Mouse (Mus musculus) layer of hippocampus, adult 18-20 months (tissue): Measurements from ENCODE around the gene Klhdc2. TPM values are rescaled to one million over a fixed set of nuclear protein-coding genes. Genes with fewer than 3 reads are reported as not detected.
A peak's percentile ranks its signal among the peaks of the same experiment; 100 is the strongest.

Experiments used
- DNase-seq, 2 experiments: peaks; one replicate each; pipeline ENCODE4 v3.0.0; 2022; ENCODE audit warnings: low spot score in 2 of 2
- long read RNA-seq: library from polyadenylated mRNA; stranded (forward); transcript quantifications from one replicate; pipeline ENCODE4 v2.0.0, GENCODE M21; 2021
- total RNA-seq, 2 experiments: library from RNA; stranded (reverse); gene quantifications; 2 replicates each; pipeline ENCODE4 v1.2.3; 2021

The Klhdc2 gene
- 100 to 1,000 TPM; 120 to 125 TPM for total RNA-seq
- long read RNA-seq, transcript Klhdc2-201 (13 exons, 1,905 nt): major isoform, 253 of 277 reads
- long read RNA-seq, partial matches to known transcripts: 8 of 277 reads
- long read RNA-seq, other reads (novel, unspliced or antisense): 16 of 277 reads

DNA sequence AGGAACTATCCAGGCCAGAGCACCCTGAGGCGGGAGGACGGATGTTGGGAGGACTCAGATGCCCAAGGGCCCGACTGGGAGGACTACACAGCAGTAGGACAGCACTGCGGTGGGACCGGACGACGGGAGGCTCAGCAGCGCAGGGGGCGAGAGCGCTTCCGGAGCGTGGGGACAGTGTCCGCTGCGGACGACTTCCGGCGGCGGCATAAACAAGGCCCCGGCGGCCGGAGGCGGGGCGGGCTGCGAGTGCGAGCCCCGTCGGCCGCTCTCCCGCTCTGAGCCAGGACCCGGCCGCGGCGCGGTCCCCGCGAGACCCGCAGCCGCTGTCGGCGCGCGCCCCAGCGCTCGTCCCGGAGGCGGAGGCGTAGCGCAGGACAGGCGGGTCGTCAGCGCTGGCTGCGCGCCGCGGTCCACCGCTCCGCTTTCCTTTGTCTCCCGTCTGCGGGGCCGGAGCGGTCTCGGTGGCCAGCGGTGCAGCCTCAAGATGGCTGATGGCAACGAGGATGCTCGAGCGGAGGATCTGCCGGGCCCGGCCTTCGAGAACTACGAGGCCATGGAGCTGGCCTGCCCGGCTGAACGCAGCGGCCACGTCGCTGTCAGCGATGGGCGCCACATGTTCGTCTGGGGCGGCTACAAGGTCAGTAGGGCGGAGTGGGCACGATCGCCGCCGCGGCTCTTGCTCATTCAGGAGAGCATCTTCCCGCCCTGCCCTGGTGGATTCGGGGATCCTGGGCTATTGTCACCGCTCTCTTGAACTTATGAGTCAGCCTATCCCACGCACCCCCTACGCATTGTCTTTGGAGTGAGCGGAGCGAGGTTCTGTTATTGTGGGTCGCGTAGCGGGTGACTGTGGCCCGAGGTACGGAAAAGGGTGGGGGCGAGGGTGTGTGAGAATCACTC is at the start of gene Klhdc2:
TSS of gene Klhdc2 (plus strand) at position 171 of the 900 bp plus-strand sequence.
- DNase-seq: peak; percentile 84 to 88

GRCm38 (mm10) chr12:69249766-69250165 is 46.7 kb upstream of the Klhdc2 start:
- DNase-seq: no peak

- no peak for DNase-seq
These were observed 45.7 kb upstream of the Klhdc2 start for GRCm38 (mm10) chr12:69250756-69251155.

DNA sequence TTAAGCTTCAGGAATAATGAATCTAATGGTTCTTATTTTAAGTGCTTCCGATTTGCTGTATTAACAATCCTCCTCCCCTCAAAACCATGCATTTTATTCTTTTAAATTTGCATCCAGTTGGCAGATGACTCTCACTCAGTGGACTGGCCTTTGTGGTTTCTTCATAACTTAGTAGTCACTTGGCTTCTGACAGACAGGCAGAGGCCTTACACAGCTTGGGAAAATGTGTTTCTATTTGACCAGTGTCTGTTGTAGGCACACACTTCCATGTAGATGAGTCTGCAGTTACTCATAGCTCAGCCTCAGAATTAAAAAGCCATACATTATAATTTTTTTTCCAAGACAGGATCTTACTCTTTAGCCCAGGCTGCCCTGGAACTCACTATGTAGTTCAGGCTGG is 42.7 kb upstream of the Klhdc2 start:
- no peak for DNase-seq

DNA sequence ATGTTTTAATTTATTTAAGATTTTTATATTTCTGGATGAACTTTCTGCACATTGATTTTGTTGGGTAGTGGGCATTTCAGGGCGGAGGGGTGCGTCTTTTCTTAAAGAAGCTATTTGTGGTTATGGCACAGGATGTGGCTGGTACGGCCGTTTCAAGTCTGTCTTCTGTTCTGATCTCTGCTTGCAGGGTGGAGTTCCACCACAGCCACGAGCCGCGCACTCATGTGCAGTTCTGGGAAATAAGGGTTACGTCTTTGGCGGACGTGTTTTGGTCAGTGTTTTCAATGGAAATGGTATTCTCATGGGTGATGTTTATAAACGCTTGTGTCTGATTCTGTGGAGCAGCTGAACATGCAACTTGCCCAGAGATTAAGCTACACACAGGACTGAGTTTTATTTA is 38.6 kb upstream of the Klhdc2 start:
- no peak for DNase-seq

- no peak for DNase-seq
These were observed 34.2 kb upstream of the Klhdc2 start for GRCm38 (mm10) chr12:69262251-69262650.

DNA sequence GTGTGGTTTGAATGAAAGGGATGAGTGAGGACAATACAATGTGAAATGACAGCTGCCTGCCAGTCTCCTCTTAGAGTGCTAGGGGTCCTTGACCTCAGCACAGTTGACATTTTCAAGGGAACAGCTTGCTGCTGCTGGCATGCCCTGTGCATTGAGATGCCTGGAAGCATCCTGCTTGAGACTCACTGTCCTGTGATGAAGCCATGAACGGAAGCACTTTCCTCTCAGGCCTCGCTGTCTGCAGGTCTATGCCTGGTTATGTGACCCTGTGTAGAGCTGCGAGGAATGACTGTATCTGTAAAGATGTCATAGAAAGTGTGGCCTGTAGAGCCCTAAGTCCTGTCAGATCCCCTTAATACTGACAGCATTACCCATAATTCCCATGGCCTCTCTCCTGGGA is 31.4 kb upstream of the Klhdc2 start:
- no peak for DNase-seq

DNA sequence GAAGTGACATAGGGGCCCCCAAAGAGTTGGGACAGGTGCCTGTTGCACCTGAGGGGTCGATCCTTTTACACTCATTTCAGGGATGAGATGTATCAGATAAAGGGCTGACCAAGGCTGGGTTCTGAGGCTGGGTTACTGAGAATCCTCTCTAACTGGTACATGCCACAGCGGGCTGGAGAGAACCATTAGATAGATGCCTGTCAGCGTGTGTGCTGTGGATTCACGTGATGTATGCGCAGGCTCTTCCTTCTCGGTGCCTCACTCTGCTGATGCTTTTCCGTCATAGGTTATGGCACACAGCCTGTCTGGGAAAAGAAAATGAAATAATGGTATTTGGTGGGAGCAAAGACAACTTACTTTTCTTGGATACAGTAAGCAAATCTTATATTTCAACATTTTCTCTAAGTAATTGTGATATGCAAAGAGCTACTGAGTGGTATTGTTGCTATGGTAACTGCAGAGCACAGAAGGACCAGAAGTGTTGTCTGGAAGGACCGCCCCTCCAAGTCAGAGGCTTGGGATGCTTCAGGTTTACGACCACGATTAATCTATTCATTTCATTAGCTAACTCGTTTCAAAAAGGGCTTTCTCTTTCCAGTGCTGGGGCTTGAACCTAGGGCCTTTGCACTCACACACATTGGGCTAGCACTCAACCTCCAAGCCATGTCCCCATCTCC is 28.4 kb upstream of the Klhdc2 start:
- peak in 1 of 2 experiments; percentile 15 for DNase-seq

DNA sequence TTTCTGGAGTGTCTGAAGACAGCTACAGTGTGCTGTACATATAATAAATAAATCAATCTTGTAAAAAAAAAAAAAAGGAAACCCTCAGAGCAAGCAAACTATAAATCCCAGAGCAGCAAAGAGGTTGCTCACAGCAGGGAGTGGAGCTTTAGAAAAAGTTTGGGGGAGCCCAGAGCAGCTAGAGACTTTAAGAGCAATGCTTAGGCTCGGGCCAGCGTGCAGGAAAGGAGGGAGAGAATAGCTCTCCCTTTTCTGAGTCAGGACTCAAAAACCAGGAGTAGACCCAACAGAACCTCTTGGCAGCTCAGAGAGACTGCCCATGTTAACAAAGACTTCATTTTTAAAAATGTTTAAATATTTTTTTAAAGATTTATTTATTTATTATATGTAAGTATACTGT is 27.5 kb upstream of the Klhdc2 start:
- no peak for DNase-seq

- DNase-seq: no peak
These were observed 16.5 kb upstream of the Klhdc2 start for GRCm38 (mm10) chr12:69279931-69280469.

GRCm38 (mm10) chr12:69280915-69281314 is 15.6 kb upstream of the Klhdc2 start:
- no peak for DNase-seq

DNA sequence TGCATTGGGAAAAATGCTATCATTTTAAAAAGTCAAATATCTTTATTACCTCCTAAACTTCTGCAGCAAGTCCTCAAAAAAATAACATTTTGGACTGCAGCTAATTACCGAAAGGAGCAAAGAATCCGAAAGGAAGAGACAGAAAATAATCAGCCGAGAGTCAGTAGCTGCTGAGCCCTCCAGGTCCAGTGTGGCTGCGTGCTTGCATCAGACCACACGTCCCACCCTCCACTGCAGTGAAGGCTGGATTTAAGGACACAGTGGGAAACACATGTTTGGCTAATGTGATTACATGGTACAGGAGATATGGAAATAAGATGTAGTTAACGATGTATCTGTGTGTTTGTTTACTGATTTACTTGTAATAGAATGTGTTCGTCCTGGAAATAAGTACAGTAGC is 13.3 kb upstream of the Klhdc2 start:
- no peak for DNase-seq

- DNase-seq: no peak
These were observed 8.9 kb upstream of the Klhdc2 start for GRCm38 (mm10) chr12:69287535-69287934.

GRCm38 (mm10) chr12:69288699-69289098 is 7.8 kb upstream of the Klhdc2 start:
- DNase-seq: no peak

GRCm38 (mm10) chr12:69292401-69292800 is 4.1 kb upstream of the Klhdc2 start:
- DNase-seq: no peak

DNA sequence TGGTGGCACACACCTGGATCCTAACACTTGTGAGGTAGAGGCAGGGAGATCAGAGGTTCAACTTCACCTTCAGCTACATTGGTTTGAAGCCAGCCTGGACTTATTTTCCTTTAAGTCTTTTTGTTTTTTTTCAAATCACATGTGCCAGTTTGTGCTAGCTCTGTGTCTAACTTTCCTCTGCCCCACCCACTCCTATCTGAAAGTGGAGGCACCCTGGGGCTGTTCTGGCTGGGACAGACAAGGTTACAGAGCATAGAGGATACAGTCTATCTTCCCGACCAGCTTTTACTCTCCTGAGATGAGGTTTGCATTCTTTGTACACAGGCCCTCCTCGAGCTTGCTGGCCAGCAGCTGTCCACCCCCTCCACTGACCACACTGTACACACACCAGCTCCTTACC is 2.7 kb upstream of the Klhdc2 start:
- DNase-seq: no peak

DNA sequence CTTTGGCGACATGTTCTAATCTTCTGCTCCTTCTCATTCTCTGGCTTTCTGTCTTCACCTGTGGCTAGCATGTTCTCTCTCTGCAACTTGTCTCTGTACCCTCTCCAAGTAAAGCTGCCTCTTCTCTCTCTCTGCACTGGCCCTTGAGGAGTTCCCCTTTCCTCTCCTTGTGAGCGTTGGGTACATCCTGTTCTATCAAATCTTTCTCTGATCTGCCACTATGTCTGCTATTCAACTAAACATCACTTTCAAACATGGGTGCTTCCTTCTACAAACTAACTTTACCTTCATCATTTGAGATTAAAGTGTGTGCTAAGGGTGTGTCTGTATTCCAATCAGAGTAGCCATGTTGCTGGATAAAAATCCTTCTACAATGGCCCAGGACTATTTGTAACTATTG is 1.5 kb upstream of the Klhdc2 start:
- DNase-seq: no peak

DNA sequence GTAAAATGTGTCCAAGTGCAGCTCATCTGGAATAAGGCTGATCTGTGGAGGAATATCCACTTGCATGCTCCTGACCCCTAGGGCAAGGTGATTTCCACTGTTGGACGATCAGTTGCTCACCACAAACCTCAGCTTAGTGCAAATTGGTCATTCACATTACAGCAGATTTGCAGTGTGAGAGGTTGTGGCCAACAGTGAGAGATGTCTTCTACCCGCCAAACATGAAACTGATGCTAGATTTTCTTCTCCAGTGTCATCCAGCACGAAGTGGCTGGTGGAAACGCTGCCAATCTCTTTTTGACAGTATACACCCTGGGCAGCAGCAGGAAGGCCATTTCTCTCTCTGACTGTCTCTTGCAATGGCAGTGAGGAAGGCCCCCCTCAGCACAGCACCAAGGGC is 830 bp upstream of the Klhdc2 start:
- no peak for DNase-seq

- no peak for DNase-seq
These were observed 1.1 kb downstream of the Klhdc2 start for GRCm38 (mm10) chr12:69297411-69298150.

DNA sequence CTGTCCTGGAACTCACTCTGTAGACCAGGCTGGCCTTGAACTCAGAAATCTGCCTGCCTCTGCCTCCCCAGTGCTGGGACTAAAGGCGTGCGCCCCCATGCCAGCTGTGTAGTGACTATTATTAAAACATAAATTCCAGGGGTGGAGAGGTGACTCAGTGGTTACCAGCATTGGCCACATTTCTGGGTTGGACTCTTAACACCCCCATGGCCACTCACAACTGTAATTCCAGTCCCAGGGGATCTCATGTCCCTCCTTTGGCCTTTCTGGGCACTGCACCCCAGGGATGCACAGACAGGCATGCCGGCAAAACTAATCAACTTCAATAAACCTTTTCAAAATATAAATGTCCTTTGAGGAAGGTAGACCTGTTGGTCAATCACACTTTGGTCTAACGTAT is 1.8 kb downstream of the Klhdc2 start:
- DNase-seq: no peak

DNA sequence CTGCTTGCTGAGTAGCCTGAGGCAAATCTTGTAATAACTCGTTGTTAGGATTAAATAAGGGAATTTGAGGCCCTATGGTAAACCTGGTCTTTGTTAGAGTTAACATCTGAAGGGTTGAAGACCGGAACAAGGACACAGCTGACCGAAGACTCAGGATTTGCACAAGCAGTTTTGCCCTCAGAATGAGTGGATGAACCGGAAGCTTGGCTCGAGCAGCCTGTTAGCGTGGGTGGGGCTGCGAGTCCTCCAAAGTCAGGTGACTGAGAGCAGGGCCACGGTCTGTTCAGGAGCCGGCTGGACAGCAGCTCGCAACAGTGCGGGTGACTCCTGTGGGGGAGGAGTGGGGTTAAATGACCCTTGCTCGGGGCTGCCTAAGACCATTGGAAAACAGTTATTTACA is 2.8 kb downstream of the Klhdc2 start:
- DNase-seq: no peak
